Mouse (Mus musculus) MEL (cell line): ENCODE data around the gene Prox2. TPM values are rescaled to one million over a fixed set of nuclear protein-coding genes. Genes with fewer than 3 reads are reported as not detected.

Experiments
- DNase-seq: peaks from one replicate; pipeline ENCODE4 v3.0.0; 2011; ENCODE audit warnings: low read depth, low spot score
- H3K27ac ChIP-seq: 2 replicates; pipeline ENCODE4 v1.5.1; 2012; ENCODE audit warnings: low read depth, mild to moderate bottlenecking, control low read depth, low read length, moderate library complexity; ENCODE audit not compliant: control insufficient read depth
- H3K27me3 ChIP-seq, 2 experiments: fragments of 150-350 bp in 1 of 2; sonication (generic) in 1 of 2; 2 replicates each; pipeline ENCODE4 v1.6.1; 2012; ENCODE audit warnings: low read length in 2 of 2, mild to moderate bottlenecking in 2 of 2, improper control_type of control experiment in 1 of 2, moderate library complexity in 1 of 2; ENCODE audit not compliant: insufficient read depth in 2 of 2, control insufficient read depth in 1 of 2
- H3K36me3 ChIP-seq, 2 experiments: 2 replicates each; pipeline ENCODE4 v1.6.1; 2012 to 2014; ENCODE audit warnings: low read length in 2 of 2, improper control_type of control experiment in 1 of 2, inconsistent platforms in 1 of 2, mild to moderate bottlenecking in 1 of 2; ENCODE audit not compliant: insufficient read depth in 2 of 2, control insufficient read depth in 1 of 2
- H3K4me1 ChIP-seq, 2 experiments: fragments of 150-350 bp in 1 of 2; sonication (generic) in 1 of 2; 2 replicates each; pipeline ENCODE4 v1.6.1; 2012; ENCODE audit warnings: low read length in 2 of 2, improper control_type of control experiment in 1 of 2, mild to moderate bottlenecking in 1 of 2; ENCODE audit not compliant: insufficient read depth in 2 of 2, control insufficient read depth in 1 of 2
- H3K4me3 ChIP-seq, 2 experiments: fragments of 150-350 bp in 1 of 2; sonication (generic) in 1 of 2; 2 replicates each; pipeline ENCODE4 v1.5.1; 2012; ENCODE audit warnings: low read depth in 2 of 2, low read length in 2 of 2, mild to moderate bottlenecking in 2 of 2, moderate library complexity in 2 of 2, control low read depth in 1 of 2, improper control_type of control experiment in 1 of 2; ENCODE audit not compliant: control insufficient read depth in 1 of 2, insufficient read depth in 1 of 2
- H3K79me2 ChIP-seq: 2 replicates; pipeline ENCODE4 v1.6.1; 2012; ENCODE audit warnings: mild to moderate bottlenecking, low read length, moderate library complexity; ENCODE audit not compliant: control insufficient read depth, poor library complexity, insufficient read depth
- H3K9ac ChIP-seq: 2 replicates; pipeline ENCODE4 v1.6.1; 2012; ENCODE audit warnings: low read depth, mild to moderate bottlenecking, control low read depth, low read length, moderate library complexity; ENCODE audit not compliant: control insufficient read depth, poor library complexity, severe bottlenecking
- H3K9me3 ChIP-seq: fragments of 150-350 bp; sonication (generic); replicated peaks from 2 replicates; pipeline ENCODE4 v1.6.1; 2012; ENCODE audit warnings: mild to moderate bottlenecking, low read length, improper control_type of control experiment, moderate library complexity; ENCODE audit not compliant: insufficient read depth
- BHLHE40 ChIP-seq: IDR thresholded peaks from 2 replicates; pipeline ENCODE4 v1.6.1; 2012; ENCODE audit warnings: low read depth, mild to moderate bottlenecking, inconsistent platforms, low read length, improper control_type of control experiment, borderline replicate concordance
- E2F4 ChIP-seq: IDR thresholded peaks from 2 replicates; pipeline ENCODE4 v1.6.1; 2011; ENCODE audit warnings: low read depth, low read length, improper control_type of control experiment, borderline replicate concordance
- EP300 ChIP-seq, 2 experiments: IDR thresholded peaks; 2 replicates each; pipeline ENCODE4 v1.6.1; 2011; ENCODE audit warnings: improper control_type of control experiment in 2 of 2, low read length in 2 of 2, low read depth in 1 of 2, mild to moderate bottlenecking in 1 of 2
- GATA1 ChIP-seq: IDR thresholded peaks from 2 replicates; pipeline ENCODE4 v1.6.1; 2011; ENCODE audit warnings: low read depth, low read length, improper control_type of control experiment
- MAFK ChIP-seq: IDR thresholded peaks from 2 replicates; pipeline ENCODE4 v1.6.1; 2011; ENCODE audit warnings: low read depth, mild to moderate bottlenecking, low read length, improper control_type of control experiment, borderline replicate concordance
- MAX ChIP-seq: IDR thresholded peaks from 2 replicates; pipeline ENCODE4 v1.6.1; 2011; ENCODE audit warnings: low read length, improper control_type of control experiment
- MEF2A ChIP-seq: IDR thresholded peaks from 2 replicates; pipeline ENCODE4 v1.6.1; 2014; ENCODE audit warnings: low read depth, mild to moderate bottlenecking, inconsistent platforms, low read length, improper control_type of control experiment; ENCODE audit not compliant: poor library complexity, insufficient replicate concordance, severe bottlenecking; ENCODE audit errors: extremely low read depth
- NRF1 ChIP-seq: IDR thresholded peaks from 2 replicates; pipeline ENCODE4 v1.6.1; 2014; ENCODE audit warnings: low read depth, mild to moderate bottlenecking, inconsistent platforms, low read length, improper control_type of control experiment, moderate library complexity; ENCODE audit not compliant: poor library complexity, insufficient read depth, severe bottlenecking
- POLR2AphosphoS2 ChIP-seq: IDR thresholded peaks from 2 replicates; pipeline ENCODE4 v1.6.1; 2011; ENCODE audit warnings: low read length, improper control_type of control experiment
- TAL1 ChIP-seq: IDR thresholded peaks from 2 replicates; pipeline ENCODE4 v1.6.1; 2012; ENCODE audit warnings: mild to moderate bottlenecking, inconsistent platforms, low read length, moderate library complexity, mixed read lengths
- UBTF ChIP-seq: IDR thresholded peaks from 2 replicates; pipeline ENCODE4 v1.6.1; 2012; ENCODE audit warnings: low read depth, mild to moderate bottlenecking, inconsistent platforms, low read length, improper control_type of control experiment, moderate library complexity, borderline replicate concordance; ENCODE audit not compliant: insufficient read depth
- ZMIZ1 ChIP-seq: IDR thresholded peaks from 2 replicates; pipeline ENCODE4 v1.6.1; 2012; ENCODE audit warnings: low read depth, mild to moderate bottlenecking, inconsistent platforms, low read length, improper control_type of control experiment, moderate library complexity
- polyA plus RNA-seq, 2 experiments: library from polyadenylated mRNA; stranded (reverse) in 1 of 2; unstranded in 1 of 2; fragments of >175 nt in 1 of 2; fragments of >200 nt in 1 of 2; gene quantifications; 2 replicates each; pipeline versions ENCODE4 v1.2.1 to v1.2.4; 2012; ENCODE audit warnings: low replicate concordance in 2 of 2, low read depth in 1 of 2; ENCODE audit not compliant: insufficient read length in 2 of 2, insufficient read depth in 1 of 2, missing spikeins in 1 of 2
- total RNA-seq: library from RNA; depleted of rRNA; stranded (reverse); fragments of 300-350 nt; gene quantifications from 2 replicates; pipeline ENCODE4 v1.2.3, GENCODE M21; 2012

Gene Prox2
- total and polyA plus RNA-seq, 3 experiments = 3.1 to 3.6 TPM; not detected in 1

DNA sequence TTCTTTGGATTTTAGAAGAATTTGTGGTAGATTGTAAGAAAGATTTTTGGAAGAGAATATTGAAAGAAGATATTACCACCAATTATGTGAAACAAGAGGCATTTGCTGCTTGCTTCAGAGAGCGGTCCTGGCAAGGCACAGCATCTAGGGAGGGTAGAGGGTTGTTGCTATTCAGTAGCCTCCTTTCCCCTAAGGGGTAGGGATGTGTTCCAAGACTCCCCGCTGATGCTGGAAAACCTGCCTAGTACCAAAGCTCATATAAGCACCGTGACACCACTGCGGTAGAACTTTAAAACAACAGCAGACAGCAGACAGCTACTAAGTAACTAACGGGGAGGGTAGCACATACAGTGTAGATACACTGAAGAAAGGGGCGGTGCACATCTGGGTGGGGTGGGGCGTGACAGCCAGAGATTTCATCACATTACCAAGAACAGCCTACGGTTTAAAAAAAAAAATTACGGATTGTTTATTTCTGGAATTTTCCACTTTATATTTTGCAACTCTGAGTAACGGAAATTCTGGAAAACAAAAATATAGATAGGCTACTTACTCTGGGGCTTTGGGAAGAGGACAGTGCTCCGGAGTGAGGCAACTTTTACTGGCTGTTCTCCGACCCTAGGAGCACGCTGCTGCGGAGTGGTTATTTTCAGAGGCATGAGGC, 47.4 kb upstream of the Prox2 start:
- H3K79me2 ChIP-seq = no peaks in the 10 kb centered on the region
- H3K27ac ChIP-seq = no peak overlapping the region
- peaks cover 3% of the 10 kb centered on the region in 2 experiments for H3K27me3 ChIP-seq
- no peaks in the 10 kb centered on the region for H3K4me1 ChIP-seq
- H3K9me3 ChIP-seq = no peaks in the 10 kb centered on the region
- no peak overlapping the region for H3K9ac ChIP-seq
- no peak for DNase-seq
- no peaks in the 10 kb centered on the region for H3K36me3 ChIP-seq
- H3K4me3 ChIP-seq = no peak overlapping the region
- TF ChIP-seq POLR2AphosphoS2 (no peak), MAX (no peak), UBTF (no peak), MAFK (no peak), BHLHE40 (no peak)
- TF ChIP-seq, all 39 proteins: peak for 0

DNA sequence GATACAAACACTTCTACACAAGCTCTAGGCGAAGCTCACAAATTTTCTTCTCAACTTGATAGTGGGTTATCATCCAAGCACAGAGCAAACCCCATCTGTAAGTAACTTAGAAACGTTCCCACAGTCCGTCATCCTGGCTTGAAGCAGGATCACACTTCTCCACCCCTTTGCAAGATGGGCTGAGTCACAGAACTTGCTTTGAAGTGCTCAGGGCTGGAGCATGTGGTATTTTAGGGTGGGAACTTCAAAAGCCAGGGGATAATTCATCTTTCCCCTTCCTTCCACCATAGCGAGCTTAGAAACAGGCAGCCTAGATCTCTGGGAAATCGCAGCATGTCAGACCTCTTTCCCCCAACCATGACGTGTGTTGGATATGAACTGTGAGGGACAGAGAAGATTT, 45.8 kb upstream of the Prox2 start:
- no peak for DNase-seq
- no peak for TF ChIP-seq TAL1
- TF ChIP-seq MEF2A = no peak
- no peak for TF ChIP-seq E2F4
- TF ChIP-seq NRF1 = no peak
- TF ChIP-seq ZMIZ1 = no peak
- no peak for TF ChIP-seq EP300 (IDR thresholded peaks at IDR 0.05; ENCODE audit: low read depth in 1 of 2, low read length in 2 of 2)
- no peak overlapping the region for H3K9ac ChIP-seq
- H3K9me3 ChIP-seq = no peaks in the 10 kb centered on the region
- H3K36me3 ChIP-seq = no peaks in the 10 kb centered on the region; a peak in 1 of 4 replicates
- H3K27me3 ChIP-seq = peaks cover 3% of the 10 kb centered on the region in 2 experiments
- H3K4me1 ChIP-seq = peaks cover 0 to 3% of the 10 kb centered on the region in 2 experiments; a peak in 1 of 4 replicates
- no peak overlapping the region for H3K4me3 ChIP-seq
- H3K79me2 ChIP-seq = no peaks in the 10 kb centered on the region
- H3K27ac ChIP-seq = no peak overlapping the region

DNA sequence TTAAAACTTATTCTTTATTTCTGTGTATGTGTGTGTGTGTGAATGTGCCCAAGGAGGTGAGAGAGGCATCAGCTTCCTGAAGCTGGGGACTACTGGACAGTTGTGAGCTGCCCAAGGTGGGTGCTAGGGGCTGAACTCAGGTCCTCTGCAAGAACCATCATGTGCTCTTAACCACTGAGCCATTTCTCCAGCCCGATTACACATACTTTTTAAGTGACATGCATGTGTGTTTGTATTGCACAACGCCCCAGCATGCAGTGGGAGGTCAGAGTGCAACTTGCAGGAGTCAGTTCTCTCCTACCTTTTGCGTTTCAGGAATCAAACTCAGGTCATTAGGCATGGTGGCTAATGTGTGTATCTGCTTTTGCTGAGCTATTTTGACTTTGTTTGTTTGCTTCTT, 42.5 kb upstream of the Prox2 start:
- H3K36me3 ChIP-seq = no peaks in the 10 kb centered on the region; a peak in 1 of 4 replicates
- no peaks in the 10 kb centered on the region for H3K9me3 ChIP-seq
- peaks cover 3% of the 10 kb centered on the region in 2 experiments for H3K27me3 ChIP-seq
- H3K27ac ChIP-seq = no peak overlapping the region
- no peaks in the 10 kb centered on the region for H3K79me2 ChIP-seq
- H3K9ac ChIP-seq = no peak overlapping the region
- DNase-seq = no peak
- TF ChIP-seq E2F4 = no peak
- TF ChIP-seq GATA1 = no peak
- TF ChIP-seq, all 39 proteins: peak for 0
- Histone ChIP-seq H3K4me3 (no peak overlapping the region), H3K4me1 (peaks cover 0 to 4% of the 10 kb centered on the region in 2 experiments; a peak in 1 of 4 replicates)
